Mouse (Mus musculus) embryo, embryonic 10 days (tissue): ENCODE measurements at regions not wholly inside any gene's neighbourhood (a gene's known extent, or its start where the extent isn't known, plus 50 kb on each side); places are given as distances from the start of the nearest gene placed in this dataset.

Source experiments
- DNase-seq: peaks from one replicate; pipeline ENCODE4 v3.0.0-alpha.2; 2015; ENCODE audit warnings: low spot score

DNA sequence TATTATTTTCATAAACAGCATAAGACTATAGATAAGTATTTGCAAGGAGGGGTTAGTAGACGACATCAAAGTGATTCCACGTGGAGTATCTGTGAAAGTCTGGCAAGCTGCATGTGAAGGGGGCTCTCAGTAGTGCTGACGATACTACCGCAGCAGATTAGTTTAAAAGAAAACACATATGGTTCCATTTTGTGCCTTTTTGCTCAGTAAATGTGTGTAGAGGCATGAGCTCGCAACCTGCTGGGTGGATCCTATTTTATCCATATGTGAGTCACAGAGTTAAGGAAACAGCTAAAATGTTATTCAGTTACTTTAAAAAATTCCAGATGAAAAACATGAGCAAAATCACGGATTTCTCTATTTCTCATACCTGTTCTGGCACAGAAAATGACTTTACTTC lies 325.4 kb downstream of the Tfec start:
- DNase-seq = peak; percentile 26

DNA sequence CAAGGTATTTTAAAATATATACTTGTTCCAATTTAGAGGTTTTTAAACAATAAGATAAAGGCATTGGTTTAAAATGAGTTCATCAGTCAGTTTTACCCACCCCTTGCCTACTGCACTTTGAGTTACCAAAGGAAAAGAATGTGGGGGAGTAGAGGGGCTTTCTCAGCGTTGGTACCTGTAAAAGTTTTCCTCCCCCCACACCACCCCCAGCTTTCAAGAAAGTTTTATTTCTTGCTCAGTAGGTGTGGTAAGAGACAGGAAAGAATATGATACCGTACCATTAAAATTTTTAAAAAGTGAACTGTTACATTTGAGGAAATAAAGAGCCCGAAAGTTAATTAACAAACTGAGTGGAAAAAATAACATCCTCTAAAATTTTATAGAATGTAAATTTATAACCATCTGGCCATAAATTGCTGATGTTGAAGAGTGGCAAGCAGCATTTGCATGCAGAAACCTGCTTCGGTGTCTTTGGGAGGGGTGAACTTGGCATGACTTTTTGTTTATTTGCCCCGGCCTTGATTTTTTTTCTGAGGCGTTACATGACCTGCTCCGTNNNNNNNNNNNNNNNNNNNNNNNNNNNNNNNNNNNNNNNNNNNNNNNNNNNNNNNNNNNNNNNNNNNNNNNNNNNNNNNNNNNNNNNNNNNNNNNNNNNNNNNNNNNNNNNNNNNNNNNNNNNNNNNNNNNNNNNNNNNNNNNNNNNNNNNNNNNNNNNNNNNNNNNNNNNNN lies 346.1 kb downstream of the Tfec start:
- DNase-seq = no peak

DNA sequence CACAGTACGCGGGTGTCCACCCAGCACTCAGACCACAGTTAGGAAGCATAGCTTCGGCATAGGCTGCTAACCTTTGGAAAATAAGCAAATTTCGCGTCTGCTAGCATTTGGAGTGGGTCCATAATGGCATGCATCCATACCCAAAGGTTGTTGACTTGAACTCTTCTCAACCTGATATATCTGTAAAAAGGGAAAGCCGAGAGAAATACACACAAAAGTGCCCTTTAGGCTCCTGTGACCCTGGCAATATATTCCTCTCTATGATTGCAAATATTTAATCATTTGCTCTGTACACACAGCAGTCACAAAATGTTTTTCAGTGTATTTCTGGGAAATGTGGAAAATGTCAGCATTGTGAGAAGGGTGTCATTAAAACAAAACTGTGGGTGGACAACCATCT lies 347.1 kb downstream of the Tfec start:
- no peak for DNase-seq

DNA sequence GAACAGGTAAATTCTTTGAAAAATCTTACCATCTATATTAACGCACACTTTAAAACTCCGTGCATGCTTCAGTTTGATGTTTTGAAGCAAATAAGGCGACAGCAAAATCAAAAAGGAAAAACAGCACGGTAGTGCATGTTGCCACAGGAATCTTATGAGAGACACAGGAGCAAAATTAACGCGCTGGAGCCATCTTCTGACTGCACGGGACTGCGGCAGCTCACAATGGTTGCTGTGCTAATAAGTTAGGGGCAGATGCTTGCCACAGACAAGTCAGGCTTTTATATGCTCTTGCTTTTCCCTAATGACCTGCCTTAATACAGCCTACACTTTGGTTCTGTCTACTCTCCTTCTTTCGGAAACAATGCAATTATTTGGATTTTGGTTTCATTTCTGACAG lies 347.8 kb downstream of the Tfec start:
- peak; percentile 59 for DNase-seq

DNA sequence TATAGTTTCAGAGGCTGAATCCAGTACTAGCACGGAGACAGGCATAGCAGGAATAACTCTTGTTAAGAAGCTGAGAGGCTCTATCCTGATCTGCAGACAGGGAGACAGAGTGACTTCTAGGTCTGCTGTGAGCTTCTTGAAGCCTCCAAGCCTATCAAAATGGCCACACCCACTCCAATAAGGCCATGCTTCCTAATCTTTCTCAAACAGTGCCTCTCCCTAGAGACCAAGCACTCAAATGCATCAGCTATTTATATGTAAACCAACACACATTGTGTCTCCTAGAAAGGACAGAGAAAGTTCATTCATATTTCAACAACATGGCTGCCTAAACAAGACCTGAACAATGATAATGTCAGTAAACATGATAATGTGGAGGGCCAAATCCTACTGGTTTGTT lies 384.2 kb downstream of the Tfec start:
- DNase-seq = no peak

DNA sequence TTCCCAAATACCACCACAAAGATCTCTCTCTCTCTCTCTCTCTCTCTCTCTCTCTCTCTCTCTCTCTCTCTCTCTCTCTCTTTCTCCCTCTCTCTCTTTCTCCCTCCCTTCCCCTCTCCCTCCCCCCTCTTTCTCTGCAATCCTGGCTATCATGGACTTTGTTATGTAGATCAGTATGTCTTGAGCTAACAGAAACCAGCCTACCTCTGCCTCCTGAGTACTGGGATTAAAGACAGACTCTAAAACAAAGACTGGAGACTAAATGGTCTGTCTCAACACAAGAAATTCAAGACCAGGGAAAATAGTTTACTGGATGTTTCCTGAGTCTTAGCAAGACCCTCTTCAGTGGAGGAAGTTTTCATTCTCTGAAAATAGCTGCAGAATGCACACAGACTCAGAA lies 384.7 kb downstream of the Tfec start:
- no peak for DNase-seq

DNA sequence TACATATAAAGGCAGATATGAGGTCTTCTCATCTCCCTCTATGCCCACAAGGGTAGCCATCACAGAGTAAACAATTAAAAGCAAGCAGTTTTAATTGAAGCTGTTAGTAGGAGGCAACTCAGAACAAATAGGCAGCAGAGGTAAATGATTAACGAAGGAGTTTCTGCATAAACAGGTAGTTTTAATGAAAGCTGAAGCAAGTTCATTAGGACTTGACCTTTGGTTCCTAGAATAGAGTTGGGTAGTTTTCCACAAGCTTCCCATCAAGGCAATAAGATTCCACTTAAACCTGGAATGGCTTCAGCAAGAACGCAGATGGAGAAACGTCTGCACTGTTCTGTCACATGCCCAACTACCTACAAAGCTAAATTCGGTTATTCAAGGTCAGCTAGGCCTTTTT lies 394.4 kb downstream of the Tfec start:
- no peak for DNase-seq

DNA sequence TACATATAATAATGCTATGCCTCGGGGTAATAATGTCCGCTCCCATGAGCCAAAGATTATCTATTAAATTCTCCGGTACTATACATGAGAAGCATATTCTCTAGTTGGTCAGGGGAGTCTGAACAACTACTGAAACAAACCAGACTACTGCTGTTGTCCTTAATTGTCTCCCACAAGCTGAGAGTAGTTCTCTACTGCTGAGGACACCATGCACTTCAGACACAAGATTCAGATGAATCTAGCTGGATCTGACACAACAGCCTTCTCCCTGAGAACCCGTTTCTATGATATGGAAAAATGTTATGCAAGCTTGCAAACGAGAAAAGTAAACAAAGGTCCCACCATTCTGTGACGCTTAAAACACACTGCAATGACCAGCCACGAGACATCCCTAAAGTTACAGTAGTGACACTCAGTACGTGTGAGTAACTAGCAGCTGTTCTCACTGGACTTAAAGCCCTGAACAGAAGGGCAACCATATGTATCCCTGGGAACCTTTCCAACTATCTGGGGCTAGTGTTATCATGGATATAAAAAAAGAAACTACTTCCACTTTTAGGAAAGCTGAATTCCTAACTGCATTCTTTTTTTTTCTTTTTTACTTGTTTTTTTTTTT lies 411.1 kb downstream of the Tfec start:
- DNase-seq = no peak

DNA sequence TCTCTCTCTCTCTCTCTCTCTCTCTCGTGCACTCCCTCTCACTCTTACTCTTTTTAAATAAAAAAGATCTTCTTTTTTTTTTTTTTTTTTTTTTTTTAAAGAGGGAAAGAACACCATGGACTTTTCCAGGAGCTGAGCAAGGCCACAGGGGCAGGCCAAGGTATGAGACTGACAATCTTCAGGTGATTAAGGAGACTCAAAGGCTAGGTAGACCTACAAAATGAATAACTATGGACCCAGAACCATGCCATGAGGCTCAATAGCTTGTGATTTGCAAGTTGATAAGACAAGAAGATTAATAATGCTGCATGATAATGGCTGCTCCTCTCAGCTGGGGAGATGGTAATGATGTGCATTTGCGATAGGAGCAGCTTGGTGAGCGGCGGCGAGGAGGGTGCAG lies 414.9 kb downstream of the Tfec start:
- DNase-seq = no peak

DNA sequence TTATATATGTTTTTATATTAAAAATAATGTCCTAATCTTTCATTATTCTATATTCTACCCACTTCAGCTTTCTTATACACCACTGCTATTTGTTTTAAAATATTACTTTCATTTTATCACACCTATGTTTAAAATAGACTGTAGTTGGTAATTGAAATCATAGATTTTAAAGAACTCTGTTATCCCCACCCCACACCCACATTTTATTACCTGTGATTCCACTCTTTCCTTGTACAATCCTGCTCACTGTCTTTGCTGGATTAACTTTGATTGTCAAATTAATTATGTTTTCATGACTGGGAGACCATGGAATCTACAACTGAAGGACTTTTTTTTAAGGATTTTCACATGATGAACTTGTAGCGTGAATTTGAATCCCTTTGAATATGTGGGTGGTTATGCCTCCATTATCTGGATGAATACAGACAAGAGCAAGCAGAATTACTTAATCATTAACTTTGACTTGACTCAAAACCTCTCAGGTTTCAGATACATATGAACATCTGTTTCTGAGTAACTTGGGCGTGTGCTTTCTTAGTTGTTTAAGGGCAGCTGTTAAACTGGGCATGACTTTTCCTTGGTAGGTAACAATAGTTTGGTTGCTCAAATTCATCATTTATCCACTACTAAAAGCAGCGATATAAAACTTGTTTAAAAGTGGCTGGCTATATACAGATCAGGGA lies 429.4 kb downstream of the Tfec start:
- DNase-seq = no peak

DNA sequence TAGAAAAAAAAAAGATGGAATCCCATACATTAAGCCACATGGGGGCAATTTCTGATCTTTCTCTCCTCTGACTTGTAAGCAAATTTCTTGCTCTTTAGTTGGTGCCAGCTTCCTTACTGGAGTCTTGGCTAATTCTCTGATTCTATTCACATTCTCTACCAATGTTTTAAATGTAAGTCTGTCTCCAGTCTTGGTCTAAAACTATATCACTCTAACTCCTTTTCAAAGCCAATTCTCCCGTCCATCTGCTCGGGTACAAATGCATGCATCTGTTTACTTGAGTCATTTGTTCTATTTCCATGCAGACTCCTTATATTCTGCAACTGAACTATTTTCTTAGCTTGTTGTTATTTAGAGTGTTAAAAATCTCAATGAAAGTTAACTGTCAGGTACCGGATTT lies 440.0 kb downstream of the Tfec start:
- no peak for DNase-seq
